Mouse (Mus musculus) layer of hippocampus, postnatal 14 days (tissue): ENCODE results near the gene Sptssa. TPM values are rescaled to one million over a fixed set of nuclear protein-coding genes. Genes with fewer than 3 reads are reported as not detected.

Experiments
- microRNA-seq, 2 experiments: library from miRNA; unstranded; fragments of <30 nt; microRNA quantifications; one replicate each; pipeline ENCODE4 v1.2.0; 2021
- total RNA-seq, 2 experiments: library from RNA; stranded (reverse); gene quantifications; 2 replicates each; pipeline ENCODE4 v1.2.3; 2021

The Sptssa gene
- total RNA-seq, 2 experiments from 2014 or later, result 30.9 to 35.2 TPM

Small RNAs within 50 kb of the gene (microRNA-seq; reads per million reads assigned to microRNA genes)
- 0 reads per million in 2 experiments for gene Mir1892

Other genes starting within 250 kb of the Sptssa start
- 10 to 100 TPM; 39.2 to 40.1 TPM for gene Eapp, start 39.3 kb upstream of the Sptssa start, total RNA-seq
- 10 to 100 TPM; 47.4 to 57.9 TPM for gene Snx6, start 139.1 kb upstream of the Sptssa start, total RNA-seq
- gene Cfl2, start 206.3 kb upstream of the Sptssa start, total RNA-seq, result 100 to 1,000 TPM; 140 to 142 TPM